ENCODE assay signal across 8 mouse cellular contexts in the genomic region with DNA sequence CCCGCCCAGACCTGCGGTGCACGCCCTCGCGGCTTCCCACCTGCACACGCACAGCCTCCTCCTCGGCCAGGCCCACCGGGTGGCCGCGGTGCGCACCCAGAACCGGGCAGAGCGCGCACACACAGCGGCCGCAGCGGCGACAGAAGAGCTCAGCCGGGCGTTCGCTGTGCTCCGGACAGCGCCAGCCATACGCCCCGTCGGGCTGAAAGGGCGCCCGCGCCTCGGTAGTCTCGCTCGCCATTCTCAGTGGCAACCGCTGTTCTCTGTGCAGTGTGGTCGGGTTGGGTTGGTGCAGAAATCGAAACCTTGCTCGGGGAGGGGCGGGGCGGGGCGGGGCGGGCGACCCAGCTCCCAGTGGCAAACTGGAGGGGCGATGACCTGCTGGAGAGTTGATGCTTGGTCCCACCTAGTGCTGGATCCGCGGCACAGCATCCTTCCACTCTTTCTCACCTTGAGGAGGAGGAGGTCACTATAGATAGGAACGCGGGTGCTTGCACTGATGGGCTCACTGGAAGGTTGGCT. TPM values are rescaled to one million over a fixed set of nuclear protein-coding genes. Genes with fewer than 3 reads are reported as not detected.
DNase-seq lines count a peak whose midpoint lies in the region; ATAC-seq and TF ChIP-seq lines count a peak whose summit lies in the region.

TSS of gene Trim14 (minus strand) at position 302 of the 522 bp plus-strand sequence.

- under 1% methylated on average over 46 of the region's 46 CpGs for WGBS in forebrain, postnatal 0 days
- 1% methylated on average over 46 of the region's 46 CpGs for WGBS in intestine, embryonic 15.5 days
- under 1% methylated on average over 46 of the region's 46 CpGs for WGBS in lung, embryonic 14.5 days
- WGBS in neural tube, embryonic 15.5 days, result under 1% methylated on average over 46 of the region's 46 CpGs

- DNase-seq in cerebellum, postnatal 4 days (ENCODE audit: low spot score in 2 of 2), result no peak
- DNase-seq in adrenal gland, postnatal 25 days, result peak; percentile 40
- no peak for DNase-seq in forebrain, postnatal 0 days
- peak; percentile 60 for DNase-seq in lung, embryonic 14.5 days
- DNase-seq in right cerebral cortex, postnatal 25 days, result no peak

- peak within 1 kb of the TSS; percentile 37 for H3K4me3 ChIP-seq in forebrain, postnatal 0 days (ENCODE audit: low read depth, low read length)
- peak within 1 kb of the TSS; percentile 61 for H3K4me3 ChIP-seq in intestine, embryonic 15.5 days (replicated peaks)
- peak within 1 kb of the TSS; percentile 43 for H3K4me3 ChIP-seq in lung, embryonic 14.5 days (ENCODE audit: low read depth, low read length)
- H3K4me3 ChIP-seq in neural tube, embryonic 15.5 days (replicated peaks), result peak within 1 kb of the TSS; percentile 46

- H3K27ac ChIP-seq in forebrain, postnatal 0 days (ENCODE audit: low read depth, low read length), result no peak within 1 kb of the TSS
- H3K27ac ChIP-seq in intestine, embryonic 15.5 days, result peak within 1 kb of the TSS; percentile 85
- H3K27ac ChIP-seq in lung, embryonic 14.5 days (ENCODE audit: low read depth), result no peak within 1 kb of the TSS
- no peak within 1 kb of the TSS for H3K27ac ChIP-seq in neural tube, embryonic 15.5 days (replicated peaks)

- peak; percentile 52; the same call in 1 of the 2 replicates for ATAC-seq in cerebellum, adult (ENCODE audit: insufficient number of reproducible peaks, low FRiP score, low TSS enrichment)
- peak; percentile 58 for ATAC-seq in forebrain, postnatal 0 days
- ATAC-seq in intestine, embryonic 15.5 days, result peak; percentile 84
- peak; percentile 73 for ATAC-seq in lung, embryonic 14.5 days (ENCODE audit: insufficient read depth)
- peak; percentile 68 for ATAC-seq in neural tube, embryonic 15.5 days (ENCODE audit: low FRiP score)

- H3K27me3 ChIP-seq in forebrain, postnatal 0 days (ENCODE audit: insufficient read depth, low read length), result peaks cover 20% of the 10 kb centered on the region; the same call in 1 of the 2 replicates
- peaks cover 16% of the 10 kb centered on the region; the same call in 1 of the 2 replicates for H3K27me3 ChIP-seq in intestine, embryonic 15.5 days (replicated peaks)
- H3K27me3 ChIP-seq in lung, embryonic 14.5 days (ENCODE audit: insufficient read depth, low read length), result peaks cover 55% of the 10 kb centered on the region
- peaks cover 56% of the 10 kb centered on the region for H3K27me3 ChIP-seq in neural tube, embryonic 15.5 days (replicated peaks)

- peak within 1 kb of the TSS; percentile 65 for H3K4me2 ChIP-seq in forebrain, postnatal 0 days (ENCODE audit: low read depth)
- H3K4me2 ChIP-seq in intestine, embryonic 15.5 days (replicated peaks), result peak within 1 kb of the TSS; percentile 80
- peak within 1 kb of the TSS; percentile 73 for H3K4me2 ChIP-seq in lung, embryonic 14.5 days
- H3K4me2 ChIP-seq in neural tube, embryonic 15.5 days, result peak within 1 kb of the TSS; percentile 70

- H3K36me3 ChIP-seq in forebrain, postnatal 0 days (ENCODE audit: insufficient read depth), result no peaks in the 10 kb centered on the region; the same call in none of the 2 replicates
- no peaks in the 10 kb centered on the region for H3K36me3 ChIP-seq in intestine, embryonic 15.5 days
- no peaks in the 10 kb centered on the region for H3K36me3 ChIP-seq in lung, embryonic 14.5 days (ENCODE audit: insufficient read depth)
- peaks cover 9% of the 10 kb centered on the region; the same call in 1 of the 2 replicates for H3K36me3 ChIP-seq in neural tube, embryonic 15.5 days

- no peaks in the 10 kb centered on the region for H3K9me3 ChIP-seq in forebrain, postnatal 0 days (ENCODE audit: low read length)
- no peaks in the 10 kb centered on the region for H3K9me3 ChIP-seq in intestine, embryonic 15.5 days
- H3K9me3 ChIP-seq in lung, embryonic 14.5 days (ENCODE audit: low read depth, low read length), result no peaks in the 10 kb centered on the region
- no peaks in the 10 kb centered on the region for H3K9me3 ChIP-seq in neural tube, embryonic 15.5 days (replicated peaks)

- TF ChIP-seq CTCF in forebrain, postnatal 0 days (IDR thresholded peaks at IDR 0.05; ENCODE audit: low read depth), result peak; percentile 6; the same call in 1 of the 2 replicates
- TF ChIP-seq CTCF in lung, embryonic 14.5 days (IDR thresholded peaks at IDR 0.05; ENCODE audit: low read depth), result peak; percentile 41

- no peaks in the 10 kb centered on the region for H3K4me1 ChIP-seq in forebrain, postnatal 0 days (ENCODE audit: insufficient read depth)
- H3K4me1 ChIP-seq in intestine, embryonic 15.5 days (replicated peaks), result peaks cover 9% of the 10 kb centered on the region
- peaks cover 4% of the 10 kb centered on the region; the same call in 1 of the 2 replicates for H3K4me1 ChIP-seq in lung, embryonic 14.5 days (ENCODE audit: insufficient read depth)
- H3K4me1 ChIP-seq in neural tube, embryonic 15.5 days, result peaks cover 26% of the 10 kb centered on the region

- H3K9ac ChIP-seq in forebrain, postnatal 0 days, result peak within 1 kb of the TSS; percentile 39; the same call in 1 of the 2 replicates
- H3K9ac ChIP-seq in intestine, embryonic 15.5 days, result peak within 1 kb of the TSS; percentile 63
- peak within 1 kb of the TSS; percentile 40 for H3K9ac ChIP-seq in lung, embryonic 14.5 days
- H3K9ac ChIP-seq in neural tube, embryonic 15.5 days (replicated peaks), result peak within 1 kb of the TSS; percentile 44

RNA-seq across cellular contexts. Expression of gene Trim14, which starts in this region (rescaled TPM):
- total RNA-seq in adrenal gland, postnatal 25 days (2021), result 3.3 and 5.1 TPM in 2 replicates
- 1.4 and 1.8 TPM in 2 replicates for total RNA-seq in forebrain, postnatal 0 days (2014; rRNA removed)
- polyA plus RNA-seq in forebrain, postnatal 0 days (2015; fragmentation: Nextera tagmentation; extraction: Ambion mirVana), result 0.73 and 0.82 TPM in 2 replicates
- polyA plus RNA-seq in intestine, embryonic 15.5 days (2015; fragmentation: Nextera tagmentation; extraction: Ambion mirVana), result 11.4 and 12.6 TPM in 2 replicates
- polyA plus RNA-seq in lung, embryonic 14.5 days (2014; fragmentation: Nextera tagmentation; extraction: Ambion mirVana), result 1.7 and 3.1 TPM in 2 replicates
- 1.5 and 5.1 TPM in 2 replicates for polyA plus RNA-seq in neural tube, embryonic 15.5 days (2015; fragmentation: Nextera tagmentation; extraction: Ambion mirVana)

Comparison
In these comparisons a context has a peak if more than half of its experiments do, and no peak if none do; other contexts are left out.
1. DNase-seq: peak in adrenal gland, postnatal 25 days (single experiment) and lung, embryonic 14.5 days (single experiment); none in cerebellum, postnatal 4 days (0 of 2), forebrain, postnatal 0 days (single experiment) and right cerebral cortex, postnatal 25 days (single experiment).
2. Peak in every context shown above with its lines, with median percentiles within 50 percentile points of each other: ATAC-seq, H3K4me2 ChIP-seq, H3K4me3 ChIP-seq and H3K9ac ChIP-seq.